Mouse (Mus musculus) MEL (cell line): Measurements from ENCODE around the gene Gfpt2.
"Not testable (repeated sequence)": the region's sequence is repeated elsewhere in the genome, so short reads cannot be mapped to it uniquely, and the experiment has no call there.

Experiments used
- CHD1 ChIP-seq: IDR thresholded peaks from 2 replicates; pipeline ENCODE4 v1.6.1; 2012; ENCODE audit warnings: low read depth, mild to moderate bottlenecking, inconsistent platforms, low read length, improper control_type of control experiment
- CTCF ChIP-seq, 3 experiments: IDR thresholded peaks in 2 of 3; conservative IDR thresholded peaks in 1 of 3; 2 replicates each; pipeline ENCODE4 v1.5.1; 2011 to 2012; ENCODE audit warnings: low read length in 3 of 3, low read depth in 2 of 3, mild to moderate bottlenecking in 2 of 3, improper control_type of control experiment in 1 of 3, inconsistent platforms in 1 of 3, mixed read lengths in 1 of 3, moderate library complexity in 1 of 3; ENCODE audit not compliant: control insufficient read depth in 1 of 3, insufficient read depth in 1 of 3, poor library complexity in 1 of 3, severe bottlenecking in 1 of 3
- POLR2A ChIP-seq, 2 experiments: IDR thresholded peaks; 2 replicates each; pipeline ENCODE4 v1.6.1; 2011 to 2012; ENCODE audit warnings: low read length in 2 of 2, mild to moderate bottlenecking in 2 of 2, control low read depth in 1 of 2, improper control_type of control experiment in 1 of 2, low read depth in 1 of 2, moderate library complexity in 1 of 2; ENCODE audit not compliant: control insufficient read depth in 1 of 2, insufficient read depth in 1 of 2, poor library complexity in 1 of 2
- TAL1 ChIP-seq: IDR thresholded peaks from 2 replicates; pipeline ENCODE4 v1.6.1; 2012; ENCODE audit warnings: mild to moderate bottlenecking, inconsistent platforms, low read length, moderate library complexity, mixed read lengths

- TF ChIP-seq TAL1; CTCF (IDR thresholded peaks at IDR 0.05 in 2 of 3, conservative IDR thresholded peaks at IDR 0.05 in 1 of 3; ENCODE audit: control insufficient read depth in 1 of 3, insufficient read depth in 1 of 3, low read depth in 2 of 3, low read length in 3 of 3, poor library complexity in 1 of 3, severe bottlenecking in 1 of 3); CHD1; POLR2A (IDR thresholded peaks at IDR 0.05; ENCODE audit: control insufficient read depth in 1 of 2, insufficient read depth in 1 of 2, low read depth in 1 of 2, low read length in 2 of 2, poor library complexity in 1 of 2): not testable (repeated sequence)
These were observed 16.7 kb downstream of the Gfpt2 start for GRCm38 (mm10) chr11:49810696-49811095.
